Mouse (Mus musculus) G1E (cell line): ENCODE measurements around the gene Noto.

Experiments
- CTCF ChIP-seq: IDR thresholded peaks from 2 replicates; pipeline ENCODE4 v1.5.1; 2012; ENCODE audit warnings: low read depth, low read length, inconsistent platforms, mixed read lengths
- POLR2AphosphoS5 ChIP-seq: IDR thresholded peaks from 2 replicates; pipeline ENCODE4 v1.6.1; 2012; ENCODE audit warnings: low read depth, low read length, inconsistent platforms; ENCODE audit not compliant: insufficient replicate concordance
- TAL1 ChIP-seq: conservative IDR thresholded peaks from 2 replicates; pipeline ENCODE4 v1.6.1; 2012; ENCODE audit warnings: low read depth, low read length, inconsistent platforms, mixed read lengths

DNA sequence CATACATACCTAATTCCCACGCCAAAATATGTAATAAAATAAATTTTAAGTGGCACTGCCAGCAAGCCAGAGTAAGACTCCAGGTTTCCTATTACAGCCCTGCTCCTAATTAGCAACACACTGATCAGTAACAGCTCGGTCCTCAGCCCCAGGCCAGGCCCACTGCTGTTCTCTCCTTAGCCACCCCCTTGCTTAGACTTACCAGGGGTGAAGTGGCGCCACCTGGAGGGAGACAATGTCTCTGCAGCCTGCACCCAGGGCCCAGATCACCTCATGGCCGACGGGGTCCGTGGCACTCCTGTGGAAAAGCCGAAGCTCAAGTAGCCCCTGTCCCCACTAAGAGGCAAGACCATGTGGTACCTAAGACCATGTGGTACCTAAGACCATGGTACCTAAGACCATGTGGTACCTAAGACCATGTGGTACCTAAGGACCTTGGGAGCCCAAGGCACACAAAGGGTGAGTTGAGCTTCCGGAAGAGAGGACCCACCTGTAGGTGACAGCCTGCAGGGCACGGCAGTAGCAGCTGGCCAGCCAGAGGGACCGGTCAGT is 53.8 kb downstream of the Noto start:
- TF ChIP-seq CTCF (peak; percentile 80), POLR2AphosphoS5 (no peak), TAL1 (no peak)
